Mouse (Mus musculus): ENCODE data around the gene Pum2. TPM values are rescaled to one million over a fixed set of nuclear protein-coding genes. Genes with fewer than 3 reads are reported as not detected.
"Not testable (repeated sequence)": the region's sequence is repeated elsewhere in the genome, so short reads cannot be mapped to it uniquely, and the experiment has no call there.

Gene Pum2
- polyA plus RNA-seq (2012; rRNA removed) = 90.7 and 99.7 TPM in 2 replicates

DNA sequence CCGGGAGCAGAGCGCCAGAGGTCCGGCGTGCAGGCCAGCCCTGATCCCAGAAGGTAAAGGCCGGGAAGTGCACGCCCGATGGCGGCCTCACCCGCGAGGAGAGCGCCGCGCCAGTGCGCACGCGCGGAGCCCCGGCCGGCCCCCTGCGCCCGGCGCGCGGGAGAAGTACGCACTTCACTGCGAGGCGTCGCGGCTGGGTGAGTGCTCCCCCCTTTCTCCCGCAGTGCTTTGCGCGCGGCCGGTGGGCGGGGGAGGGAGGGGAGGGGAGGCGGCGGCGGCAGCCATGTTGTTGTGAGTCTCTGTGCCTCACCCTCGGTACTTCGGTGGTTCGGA lies at the start of gene Pum2:
Gene Pum2 (plus strand): TSS at position 161 of the 333 bp plus-strand sequence.
- TF ChIP-seq CTCF (IDR thresholded peaks at IDR 0.05; ENCODE audit: borderline replicate concordance, extremely low read depth, insufficient read depth, insufficient read length) (no peak), POLR2A (IDR thresholded peaks at IDR 0.05; ENCODE audit: borderline replicate concordance, extremely low read depth, insufficient read depth, insufficient read length, poor library complexity, severe bottlenecking) (peak; percentile 98)
- peak; percentile 97 for DNase-seq (ENCODE audit: low read depth)

DNA sequence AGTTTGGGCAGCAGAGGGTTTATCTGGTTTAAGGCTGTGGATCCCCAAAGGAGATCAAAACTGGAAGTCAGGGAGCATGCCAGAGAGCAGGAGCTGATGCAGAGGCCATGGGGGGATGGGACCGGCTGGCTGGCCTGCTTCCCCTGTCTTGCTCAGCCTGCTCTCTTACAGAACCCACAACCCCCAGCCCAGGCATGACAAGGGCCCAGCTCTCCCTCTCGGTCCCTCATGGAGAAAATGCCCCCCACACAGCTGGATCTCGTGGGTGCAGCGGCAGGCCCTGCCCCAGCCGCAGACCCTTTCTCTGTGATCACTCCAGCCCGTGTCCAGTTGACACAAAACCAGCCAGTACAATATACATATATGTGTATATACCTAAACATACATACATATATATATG lies 44.4 kb upstream of the Pum2 start:
- TF ChIP-seq CTCF (IDR thresholded peaks at IDR 0.05; ENCODE audit: borderline replicate concordance, extremely low read depth, insufficient read depth, insufficient read length) (no peak), POLR2A (IDR thresholded peaks at IDR 0.05; ENCODE audit: borderline replicate concordance, extremely low read depth, insufficient read depth, insufficient read length, poor library complexity, severe bottlenecking) (no peak)
- DNase-seq (ENCODE audit: low read depth) = no peak

DNA sequence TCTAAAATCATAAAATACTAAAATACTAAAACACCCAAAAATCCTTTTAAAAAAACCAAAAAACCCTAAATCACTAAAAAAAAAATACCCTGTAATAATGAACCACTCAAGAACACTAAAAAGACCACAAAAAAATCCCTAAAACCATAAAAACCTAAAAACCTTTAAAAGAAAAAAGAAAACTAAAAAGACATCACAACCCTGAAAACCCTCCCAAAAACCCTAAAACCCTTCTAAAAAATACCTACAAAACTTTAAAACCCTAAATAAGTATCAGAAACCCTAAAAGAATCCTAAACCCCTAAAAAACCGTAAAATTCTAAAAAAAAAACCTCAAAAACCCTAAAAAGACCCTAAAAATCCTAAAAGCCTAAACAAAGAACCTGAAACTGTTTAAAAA lies 42.2 kb upstream of the Pum2 start:
- no peak for TF ChIP-seq POLR2A (IDR thresholded peaks at IDR 0.05; ENCODE audit: borderline replicate concordance, extremely low read depth, insufficient read depth, insufficient read length, poor library complexity, severe bottlenecking)
- TF ChIP-seq CTCF (IDR thresholded peaks at IDR 0.05; ENCODE audit: borderline replicate concordance, extremely low read depth, insufficient read depth, insufficient read length) = no peak
- peak; percentile 31 for DNase-seq (ENCODE audit: low read depth)

DNA sequence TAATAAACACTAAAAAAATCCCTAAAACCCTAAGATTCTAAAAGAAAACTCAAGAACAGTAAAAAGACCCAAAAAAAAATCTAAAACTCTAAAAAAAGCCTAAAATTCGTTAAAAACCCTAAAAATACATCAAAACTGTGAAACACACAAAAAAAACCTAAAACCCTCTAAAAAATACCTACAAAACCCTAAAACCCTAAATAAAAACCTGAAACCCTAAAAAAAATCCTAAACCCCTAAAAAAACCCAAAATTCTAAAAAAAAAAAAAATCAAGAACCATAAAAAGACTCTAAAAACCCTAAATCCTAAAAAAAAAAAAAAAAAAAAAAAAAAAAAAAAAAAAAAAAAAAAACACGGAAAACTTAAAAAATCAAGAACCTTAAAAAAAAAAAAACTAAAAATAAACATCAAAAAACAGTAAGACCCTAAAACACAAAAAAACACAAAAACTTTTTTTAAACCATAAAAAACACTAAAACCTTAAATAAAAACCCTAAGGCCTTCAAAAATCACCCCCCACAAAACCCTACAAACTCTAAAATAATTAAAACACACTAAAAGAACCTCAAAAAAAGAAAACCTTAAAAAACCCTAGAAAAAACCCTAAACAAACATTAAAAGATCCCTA lies 41.1 kb upstream of the Pum2 start:
- DNase-seq (ENCODE audit: low read depth) = no peak
- TF ChIP-seq CTCF (IDR thresholded peaks at IDR 0.05; ENCODE audit: borderline replicate concordance, extremely low read depth, insufficient read depth, insufficient read length) (no peak), POLR2A (IDR thresholded peaks at IDR 0.05; ENCODE audit: borderline replicate concordance, extremely low read depth, insufficient read depth, insufficient read length, poor library complexity, severe bottlenecking) (no peak)

DNA sequence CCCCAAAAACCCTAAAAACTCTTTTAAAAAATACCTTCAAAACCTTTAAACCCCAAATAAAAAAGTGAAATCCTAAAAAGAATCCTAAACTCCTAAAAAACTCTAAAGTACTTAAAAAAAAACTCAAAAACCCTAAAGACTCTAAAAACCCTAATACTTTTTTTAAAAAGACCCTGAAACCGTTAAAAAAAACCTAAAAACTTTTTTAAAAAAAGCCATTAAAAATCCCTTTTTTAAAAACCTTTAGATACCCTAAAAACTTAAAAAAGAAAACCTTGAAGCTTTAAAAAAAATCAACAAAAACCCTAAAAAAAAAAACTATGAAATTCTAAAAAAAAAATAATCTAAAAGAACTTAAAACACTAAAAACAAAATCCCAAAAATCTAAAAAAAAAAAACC lies 39.6 kb upstream of the Pum2 start:
- no peak for DNase-seq (ENCODE audit: low read depth)
- TF ChIP-seq POLR2A (IDR thresholded peaks at IDR 0.05; ENCODE audit: borderline replicate concordance, extremely low read depth, insufficient read depth, insufficient read length, poor library complexity, severe bottlenecking) (no peak), CTCF (IDR thresholded peaks at IDR 0.05; ENCODE audit: borderline replicate concordance, extremely low read depth, insufficient read depth, insufficient read length) (no peak)

DNA sequence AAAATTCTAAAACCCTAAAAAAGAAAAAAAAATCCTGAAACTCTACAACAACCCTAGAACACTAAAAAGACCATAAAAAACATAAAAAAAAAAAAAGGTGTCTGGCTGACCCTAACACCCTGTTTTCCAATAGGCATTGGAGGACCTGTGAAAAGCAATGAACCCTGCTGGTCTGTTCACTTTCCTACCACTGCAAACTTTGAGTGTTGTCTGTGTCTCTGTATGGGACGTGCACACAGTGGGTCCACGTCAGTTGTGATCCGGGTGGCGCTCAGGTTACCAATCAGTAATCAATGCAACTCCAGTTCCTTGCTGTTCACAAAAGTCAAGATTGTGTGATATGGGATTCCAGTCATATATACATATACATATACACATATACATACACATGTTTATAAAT lies 38.4 kb upstream of the Pum2 start:
- no peak for DNase-seq (ENCODE audit: low read depth)
- no peak for TF ChIP-seq POLR2A (IDR thresholded peaks at IDR 0.05; ENCODE audit: borderline replicate concordance, extremely low read depth, insufficient read depth, insufficient read length, poor library complexity, severe bottlenecking)
- TF ChIP-seq CTCF (IDR thresholded peaks at IDR 0.05; ENCODE audit: borderline replicate concordance, extremely low read depth, insufficient read depth, insufficient read length) = no peak

DNA sequence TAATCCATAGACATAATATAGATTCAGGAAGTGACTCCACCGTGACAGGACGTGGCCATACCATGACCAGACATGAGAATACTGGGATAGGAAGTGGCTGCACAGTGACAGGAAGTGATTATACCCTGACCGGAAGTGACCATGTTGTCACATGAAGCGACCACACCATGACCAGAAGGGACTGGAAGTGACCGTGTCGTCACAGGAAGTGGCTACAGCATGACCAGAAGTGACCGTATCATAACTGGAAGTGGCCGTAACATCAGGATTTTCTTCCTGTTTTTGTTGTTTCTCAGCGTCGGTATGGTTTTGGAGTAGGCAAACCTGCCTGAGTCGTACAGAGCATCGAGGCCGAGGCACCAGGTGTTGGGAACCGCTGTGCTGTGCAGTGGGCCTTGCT lies 37.0 kb upstream of the Pum2 start:
- no peak for TF ChIP-seq CTCF (IDR thresholded peaks at IDR 0.05; ENCODE audit: borderline replicate concordance, extremely low read depth, insufficient read depth, insufficient read length)
- no peak for TF ChIP-seq POLR2A (IDR thresholded peaks at IDR 0.05; ENCODE audit: borderline replicate concordance, extremely low read depth, insufficient read depth, insufficient read length, poor library complexity, severe bottlenecking)

DNA sequence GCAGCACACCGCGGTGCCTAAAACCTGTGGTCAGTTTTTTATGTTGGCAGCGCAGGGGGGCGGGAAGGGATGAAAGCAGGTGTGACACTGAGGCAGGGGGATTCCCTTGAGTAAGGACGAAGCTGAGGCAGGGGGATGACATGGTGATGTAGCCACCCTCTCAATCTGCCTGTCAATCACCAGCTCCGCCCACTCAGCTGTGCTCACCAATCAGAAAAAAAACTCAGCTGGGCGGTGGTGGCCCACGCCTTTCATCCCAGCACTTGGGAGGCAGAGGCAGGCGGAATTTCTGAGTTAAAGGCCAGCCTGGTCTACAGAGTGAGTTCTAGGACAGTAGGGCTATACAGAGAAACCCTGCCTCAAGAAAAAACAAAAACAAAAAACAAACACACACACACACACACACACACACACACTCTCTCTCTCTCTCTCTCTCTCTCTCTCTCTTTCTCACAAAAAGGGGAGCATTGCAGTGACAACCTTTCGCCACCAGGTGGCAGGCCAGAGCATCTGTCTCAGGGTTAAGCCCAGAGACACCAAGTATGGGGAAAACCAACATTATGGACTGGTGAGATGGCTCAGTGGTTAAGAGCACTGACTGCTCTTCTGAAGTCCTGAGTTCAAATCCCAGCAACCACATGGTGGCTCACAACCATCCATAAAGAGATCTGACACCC lies 35.4 kb upstream of the Pum2 start:
- TF ChIP-seq CTCF (IDR thresholded peaks at IDR 0.05; ENCODE audit: borderline replicate concordance, extremely low read depth, insufficient read depth, insufficient read length) = peak; percentile 68; the same call in 1 of the 2 replicates
- DNase-seq (ENCODE audit: low read depth) = peak; percentile 74

More for the DNA sequence above, 37.0 kb upstream of the Pum2 start:
- no peak for DNase-seq (ENCODE audit: low read depth)

DNA sequence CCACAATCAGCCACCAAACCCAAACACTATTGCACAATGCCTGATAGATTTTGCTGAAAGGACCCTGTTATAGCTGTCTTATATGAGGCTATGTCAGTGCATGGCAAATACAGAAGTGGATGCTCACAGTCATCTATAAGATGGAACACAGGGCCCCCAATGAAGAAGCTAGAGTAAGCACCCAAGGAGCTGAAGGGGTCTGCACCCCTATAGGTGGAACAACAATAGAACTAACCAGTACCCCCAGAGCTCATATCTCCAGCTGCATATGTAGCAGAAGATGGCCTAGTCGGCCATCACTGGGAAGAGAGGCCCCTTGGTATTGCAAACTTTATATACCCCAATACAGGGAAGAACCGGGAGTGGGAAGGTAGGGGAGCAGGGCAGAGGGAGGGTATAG lies 33.7 kb upstream of the Pum2 start:
- DNase-seq (ENCODE audit: low read depth) = not testable (repeated sequence)

DNA sequence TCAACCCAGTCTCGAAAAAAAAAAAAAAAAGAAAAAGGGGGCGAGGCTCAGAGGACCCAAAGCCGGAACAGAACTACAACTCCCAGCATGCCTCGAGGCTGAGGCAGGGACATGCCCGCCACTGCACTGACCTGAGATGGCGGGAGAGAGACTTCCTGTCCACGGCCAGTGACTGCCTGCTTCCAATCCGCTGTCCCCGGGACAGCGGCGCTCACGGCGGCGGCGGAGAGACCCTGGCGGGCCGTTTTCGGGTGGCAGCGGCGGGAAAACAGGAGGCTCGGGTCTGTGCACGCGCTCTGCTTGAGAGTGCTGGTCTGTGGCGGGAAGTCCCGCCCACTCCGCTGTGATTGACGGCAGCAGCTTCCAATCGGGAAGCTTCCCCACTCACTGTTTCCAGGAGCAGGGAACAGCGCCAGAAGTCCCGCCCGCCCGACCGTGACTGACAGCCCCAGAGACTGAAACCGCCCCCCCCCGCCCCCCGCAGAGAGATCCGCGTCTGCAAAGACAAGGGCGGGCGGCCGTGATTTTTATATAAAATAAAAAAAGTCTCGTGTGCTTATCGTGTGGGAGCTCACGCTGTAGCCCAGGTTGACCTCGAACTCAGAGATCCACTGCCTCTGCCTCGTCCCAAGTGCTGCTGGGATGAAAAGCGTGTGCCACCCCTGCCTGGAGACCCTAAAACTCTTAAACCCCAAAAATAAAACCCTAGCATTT lies 33.1 kb upstream of the Pum2 start:
- no peak for TF ChIP-seq CTCF (IDR thresholded peaks at IDR 0.05; ENCODE audit: borderline replicate concordance, extremely low read depth, insufficient read depth, insufficient read length)
- peak; percentile 8; the same call in 1 of the 2 replicates for TF ChIP-seq POLR2A (IDR thresholded peaks at IDR 0.05; ENCODE audit: borderline replicate concordance, extremely low read depth, insufficient read depth, insufficient read length, poor library complexity, severe bottlenecking)

DNA sequence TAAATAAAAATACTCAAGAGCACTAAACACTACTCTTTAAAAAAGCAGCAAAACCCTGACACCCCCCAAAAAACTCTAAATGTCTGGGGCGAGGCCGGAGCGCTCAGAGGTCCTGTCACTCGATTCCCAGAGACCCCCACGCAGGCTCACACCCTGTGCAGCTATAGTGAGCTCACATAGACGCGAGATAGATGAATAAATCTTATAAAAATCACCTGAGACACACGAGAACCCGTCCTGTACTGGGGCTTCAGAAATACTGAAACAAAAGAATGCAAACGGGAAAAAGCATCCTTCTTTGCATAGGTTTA lies 32.6 kb upstream of the Pum2 start:
- TF ChIP-seq POLR2A (IDR thresholded peaks at IDR 0.05; ENCODE audit: borderline replicate concordance, extremely low read depth, insufficient read depth, insufficient read length, poor library complexity, severe bottlenecking) (no peak), CTCF (IDR thresholded peaks at IDR 0.05; ENCODE audit: borderline replicate concordance, extremely low read depth, insufficient read depth, insufficient read length) (no peak)
- peak; percentile 57 for DNase-seq (ENCODE audit: low read depth)

More for the DNA sequence above, 33.1 kb upstream of the Pum2 start:
- DNase-seq (ENCODE audit: low read depth) = peak; percentile 98

DNA sequence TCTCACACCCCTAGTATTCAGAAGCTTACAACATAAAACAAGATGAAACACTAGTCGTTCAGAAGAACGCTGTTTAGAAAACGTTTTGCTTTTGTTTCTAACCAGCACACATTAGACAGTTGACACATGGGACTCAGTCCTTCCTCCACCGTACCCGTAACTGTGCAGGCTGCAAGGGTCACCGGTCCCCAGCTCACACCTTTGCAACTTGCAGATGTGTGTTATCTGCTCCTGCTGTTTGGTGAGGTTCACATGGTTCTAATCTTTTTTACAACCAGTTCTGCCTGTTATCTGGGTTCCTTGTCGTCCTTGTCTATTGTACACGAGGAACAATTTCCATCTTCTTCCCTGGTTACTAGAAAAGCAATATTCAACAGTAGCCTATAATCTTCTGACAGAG lies 25.7 kb upstream of the Pum2 start:
- not testable (repeated sequence) for DNase-seq (ENCODE audit: low read depth)

DNA sequence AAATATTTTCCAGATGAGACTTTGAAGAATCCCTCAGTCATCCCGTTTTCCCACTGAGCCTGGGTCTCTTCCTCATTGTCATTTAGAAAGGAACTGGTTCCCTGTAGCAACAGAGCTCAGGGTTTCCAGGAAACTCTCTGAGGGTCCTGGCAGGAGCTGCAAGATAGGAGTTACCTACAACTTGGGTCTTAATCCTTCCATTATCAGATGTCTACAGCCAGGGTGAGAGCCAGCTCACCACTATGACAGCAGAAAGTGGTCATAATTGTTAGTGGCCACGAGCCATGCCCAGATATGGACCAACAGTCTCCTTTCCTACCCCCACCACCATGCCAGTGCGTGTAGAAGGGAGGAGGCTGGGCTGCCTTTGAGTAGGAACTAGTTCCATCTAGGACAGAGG lies 23.9 kb upstream of the Pum2 start:
- DNase-seq (ENCODE audit: low read depth) = not testable (repeated sequence)

Measured in brain, embryonic 14.5 days (tissue).